Mouse (Mus musculus): ENCODE results near the gene Nfia.

Nfia gene

DNA sequence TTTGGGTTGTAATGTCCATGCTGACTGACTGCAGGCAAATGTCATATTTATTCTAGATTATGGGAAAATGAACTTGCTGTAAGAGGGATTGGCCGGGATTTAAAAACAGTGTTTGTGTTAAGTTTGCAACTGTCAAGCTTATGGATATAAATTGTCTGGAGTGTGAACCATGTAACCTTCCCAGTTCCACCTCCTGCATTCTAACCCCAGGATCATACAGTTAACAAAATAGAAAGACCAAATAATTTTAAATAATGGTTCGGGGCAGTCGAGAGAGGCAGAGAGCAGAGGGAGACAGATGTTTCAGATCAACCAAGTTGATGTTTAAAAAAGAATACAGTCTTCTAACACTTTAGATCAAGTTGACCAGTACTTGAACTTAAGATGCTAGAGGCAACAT lies 290.7 kb downstream of the Nfia start:
- DNase-seq (ENCODE audit: low spot score), result no peak

DNA sequence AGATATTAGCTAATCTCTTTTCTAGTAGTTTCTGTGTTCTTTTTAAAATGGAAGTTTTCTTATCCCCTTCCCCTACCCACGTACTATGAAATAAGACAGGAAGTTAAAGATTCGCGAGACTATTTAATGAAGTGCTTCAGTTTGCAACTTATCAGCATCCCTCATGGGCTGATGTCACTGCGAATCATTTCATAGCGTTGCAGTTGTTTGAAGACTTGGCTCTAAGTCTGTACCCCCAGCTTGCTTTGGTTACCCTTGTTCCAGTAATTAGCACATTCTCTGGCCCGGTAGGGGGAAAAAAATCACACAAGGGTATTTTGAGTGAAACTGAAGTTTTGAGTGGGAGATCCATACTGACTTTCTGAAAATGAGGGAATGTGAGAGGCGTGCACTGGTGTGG lies 303.6 kb downstream of the Nfia start:
- DNase-seq (ENCODE audit: low spot score), result no peak

DNA sequence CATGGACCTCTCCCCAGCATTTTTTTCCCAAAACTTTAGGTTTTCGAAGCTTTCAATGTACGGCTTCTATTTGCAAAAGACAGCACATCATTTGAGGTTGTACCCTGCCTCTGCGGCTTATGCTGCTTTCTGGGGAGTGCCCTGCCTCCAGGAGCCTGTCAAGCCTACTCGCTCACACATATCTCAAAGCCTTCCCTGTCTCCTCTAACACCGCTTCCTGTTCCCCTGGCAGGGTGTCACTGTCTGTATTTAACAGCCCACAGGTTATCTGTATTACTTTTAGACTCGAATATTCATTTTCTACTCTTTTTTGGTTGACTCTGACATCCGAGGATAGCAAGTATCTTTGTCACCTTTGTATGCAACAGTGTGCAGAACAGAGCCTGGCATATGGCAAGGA lies 304.1 kb downstream of the Nfia start:
- no peak for DNase-seq (ENCODE audit: low spot score)

DNA sequence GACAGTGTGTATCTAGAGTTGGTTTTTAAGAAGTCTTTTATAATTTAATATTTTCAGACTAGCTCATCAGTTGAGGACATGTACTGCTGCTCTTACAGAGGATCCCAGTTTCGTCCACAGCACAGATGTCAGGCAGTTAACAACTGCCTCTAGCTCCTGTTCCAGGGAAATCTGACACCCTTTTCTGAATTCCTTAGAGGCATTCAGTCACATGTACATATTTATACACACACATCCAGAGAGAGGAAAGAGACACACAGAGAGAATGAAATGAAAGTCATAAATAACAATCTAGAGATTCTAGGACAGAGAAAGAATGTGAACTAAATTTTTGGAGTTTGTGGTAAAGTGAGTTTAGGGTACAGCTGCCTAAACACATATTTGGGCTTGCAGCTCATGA lies 308.1 kb downstream of the Nfia start:
- no peak for DNase-seq (ENCODE audit: low spot score)

DNA sequence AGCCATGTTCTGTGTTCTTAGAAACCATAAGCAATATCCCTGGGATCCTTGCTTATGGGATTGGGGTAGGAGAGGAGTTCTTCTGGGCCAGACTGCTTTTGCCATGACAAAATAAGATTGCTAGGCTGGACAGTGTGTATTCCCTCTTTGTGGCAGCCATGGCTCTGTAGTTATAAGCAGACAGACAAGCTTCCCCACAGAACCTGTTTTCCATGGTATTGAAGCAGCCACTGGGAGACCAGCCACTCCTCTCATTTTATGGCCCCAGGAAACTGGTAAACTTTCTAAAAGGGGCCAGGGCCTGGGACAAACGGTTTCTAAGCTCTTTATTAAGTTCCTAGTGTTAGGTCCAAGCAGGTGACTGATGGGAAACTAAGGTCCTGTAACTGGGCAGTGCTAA lies 309.4 kb downstream of the Nfia start:
- no peak for DNase-seq (ENCODE audit: low spot score)

DNA sequence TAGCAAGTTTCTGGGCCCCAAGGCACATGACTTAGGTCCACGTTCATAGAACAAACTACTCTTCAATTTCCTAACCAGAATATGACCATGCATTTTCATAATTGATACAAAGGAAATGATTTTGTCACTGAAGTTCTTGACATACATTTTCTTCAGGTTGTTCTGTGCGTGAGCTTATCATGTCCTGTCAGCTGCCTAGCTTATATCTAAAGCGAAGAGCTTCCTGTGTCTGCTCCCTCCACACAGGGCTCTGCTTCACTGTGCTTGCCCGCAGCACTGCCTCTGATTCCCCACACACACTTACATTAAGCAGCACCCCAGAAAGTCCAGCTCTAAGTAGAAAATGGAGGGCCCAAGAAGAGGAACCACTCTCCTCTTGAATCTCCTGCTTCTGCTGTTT lies 310.0 kb downstream of the Nfia start:
- DNase-seq (ENCODE audit: low spot score), result no peak

DNA sequence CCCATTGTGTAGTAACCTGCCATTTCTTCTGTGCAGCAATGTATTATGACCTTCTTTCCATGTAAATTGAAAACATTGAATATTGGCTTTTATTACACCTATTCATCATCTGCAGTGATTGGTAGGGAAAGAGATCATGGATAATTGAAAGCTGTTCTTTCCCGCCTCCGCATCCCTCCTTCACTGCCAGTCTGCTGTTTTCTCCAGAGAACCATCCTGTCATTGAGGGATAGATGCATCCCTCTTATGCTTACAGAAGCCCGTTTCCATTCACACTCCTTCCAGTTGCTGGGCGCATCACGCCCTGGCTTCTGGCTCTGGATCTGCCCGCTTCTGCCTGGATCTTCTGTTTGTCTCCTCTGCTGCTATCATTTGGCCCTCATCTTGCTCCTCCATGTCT lies 312.5 kb downstream of the Nfia start:
- DNase-seq (ENCODE audit: low spot score), result no peak

DNA sequence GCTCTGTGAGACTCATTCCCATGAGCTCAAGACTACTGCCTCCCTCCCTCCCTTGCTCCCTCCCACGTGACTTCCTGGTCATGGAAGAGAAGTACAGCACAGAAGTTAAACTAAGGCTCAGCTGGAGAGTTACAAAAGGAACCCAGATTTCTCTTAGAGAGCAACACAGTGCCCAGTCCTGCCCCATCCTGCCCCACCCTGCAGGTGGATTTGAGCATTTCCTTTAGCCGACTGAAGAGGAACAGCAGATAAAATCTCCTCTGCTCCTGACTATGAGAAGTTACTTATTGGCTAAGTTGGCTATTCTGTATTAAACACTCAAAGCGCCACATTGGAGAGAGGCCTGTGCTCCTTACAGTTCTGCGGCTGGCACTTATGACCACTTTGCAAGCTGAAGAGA lies 314.4 kb downstream of the Nfia start:
- no peak for DNase-seq (ENCODE audit: low spot score)

DNA sequence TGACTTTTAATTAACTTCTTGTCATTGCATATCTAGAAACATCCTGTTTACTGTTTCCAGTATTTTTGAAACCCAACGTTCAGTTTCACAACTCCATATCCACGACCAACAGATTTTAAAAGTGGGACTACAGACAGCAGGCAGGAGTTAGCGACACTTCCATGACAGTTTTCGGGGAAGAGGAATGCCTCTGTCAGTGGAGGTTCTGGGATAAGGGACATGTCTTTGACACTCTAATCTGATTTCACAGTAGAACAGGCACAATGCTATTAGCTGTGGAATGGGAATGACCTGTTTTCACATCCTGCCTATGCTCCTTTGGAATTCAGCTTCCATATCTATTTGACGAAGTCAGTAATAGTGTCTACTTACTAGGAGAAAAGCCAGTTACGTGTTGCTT lies 317.5 kb downstream of the Nfia start:
- DNase-seq (ENCODE audit: low spot score), result no peak

DNA sequence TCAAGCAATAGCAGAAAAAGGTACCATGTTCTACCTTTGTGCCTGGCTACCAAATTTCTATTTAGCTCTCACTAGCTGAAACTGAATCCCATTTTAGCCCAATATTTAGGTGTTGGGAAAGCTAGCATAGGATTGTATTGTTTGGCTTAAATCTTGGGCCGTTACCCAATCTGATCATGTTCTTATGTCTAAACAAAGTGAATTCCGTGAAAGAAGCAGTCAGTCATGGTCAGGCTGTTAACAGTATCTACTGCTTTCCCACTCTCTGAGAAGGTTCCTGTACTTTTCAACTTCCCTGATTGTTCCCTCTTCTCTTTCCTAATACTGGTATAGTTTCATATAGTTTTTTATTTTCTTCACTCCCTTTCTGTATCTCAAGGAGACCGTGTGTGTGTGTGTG lies 318.1 kb downstream of the Nfia start:
- no peak for DNase-seq (ENCODE audit: low spot score)

DNA sequence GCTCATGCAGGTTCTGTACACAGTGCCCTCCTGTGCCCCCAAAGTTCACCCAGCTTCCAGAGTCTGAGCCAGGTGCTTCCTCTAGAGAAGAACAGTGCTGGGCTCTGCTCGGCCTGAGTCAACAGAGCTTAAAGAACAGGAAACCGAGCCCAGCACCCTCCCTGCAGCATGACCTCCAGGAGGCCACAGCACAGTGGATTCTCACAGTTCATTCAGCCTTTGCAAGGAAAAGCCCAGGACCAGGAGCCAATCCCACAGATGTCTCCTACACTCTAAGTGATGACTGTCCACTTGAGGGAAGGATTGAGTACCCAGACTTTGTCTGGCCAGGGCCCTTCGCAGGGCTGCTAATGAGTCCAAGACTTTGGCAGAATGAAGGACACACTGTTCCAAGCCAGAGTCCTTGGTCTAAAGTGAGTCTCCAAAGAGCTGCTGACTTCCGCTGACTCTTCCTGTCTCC lies 318.9 kb downstream of the Nfia start:
- no peak for DNase-seq (ENCODE audit: low spot score)

DNA sequence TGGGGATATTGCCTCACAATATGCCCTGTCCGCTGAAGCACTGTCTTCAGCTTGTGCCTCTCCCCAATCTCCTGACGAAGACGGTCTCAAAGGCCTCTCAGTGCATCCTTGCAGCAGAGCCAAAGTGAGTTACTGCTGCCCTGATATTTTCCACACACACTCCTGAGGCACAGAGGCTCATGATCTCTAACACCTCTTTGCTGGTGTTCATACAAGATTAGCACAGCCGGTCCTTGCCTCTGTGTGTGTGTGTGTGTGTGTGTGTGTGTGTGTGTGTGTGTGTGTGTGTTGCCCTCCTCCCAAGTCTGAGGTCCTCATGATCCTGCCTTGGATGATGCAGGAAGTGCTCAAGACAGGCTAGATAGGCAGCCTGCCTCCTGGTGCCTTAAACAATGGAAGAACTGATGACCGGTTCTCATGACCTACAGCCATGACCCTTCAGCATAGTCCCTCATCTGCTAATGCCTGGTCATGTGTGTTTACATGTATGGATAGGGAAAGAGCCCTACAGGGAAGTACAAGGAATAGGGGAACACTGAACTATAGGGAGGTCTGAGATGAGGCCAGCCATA lies 319.5 kb downstream of the Nfia start:
- no peak for DNase-seq (ENCODE audit: low spot score)

DNA sequence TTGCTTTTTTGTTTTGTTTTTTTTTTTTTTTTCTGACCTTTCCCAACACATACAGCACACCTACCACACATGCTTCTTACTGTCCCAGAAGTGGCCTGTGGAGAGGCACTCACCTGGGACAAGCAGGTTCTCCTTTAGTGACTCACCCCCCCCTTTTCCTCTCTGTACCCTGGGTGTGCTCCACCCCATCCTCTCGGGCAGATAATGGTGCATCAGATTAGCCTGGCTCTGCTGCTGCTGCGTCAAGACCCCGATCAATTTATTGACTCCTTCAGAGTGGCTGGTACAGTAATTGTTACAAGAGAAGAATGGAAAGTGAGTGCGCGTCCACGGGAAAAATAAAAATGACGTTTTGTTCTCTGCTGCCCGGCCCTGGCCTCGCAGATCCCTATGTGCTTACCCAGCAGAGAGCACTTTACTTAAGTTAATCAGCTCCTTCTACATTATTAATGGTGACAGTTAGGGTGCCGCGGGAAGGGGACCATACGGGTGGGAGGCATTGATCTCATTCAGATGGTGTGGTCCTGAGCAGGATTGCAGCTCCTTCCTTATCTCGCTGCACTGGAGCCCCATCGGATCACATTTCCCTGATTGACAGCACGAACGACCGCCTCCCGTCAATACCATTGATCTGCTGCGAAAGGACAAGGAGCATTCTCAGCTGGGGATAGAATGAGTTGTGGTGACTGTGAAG lies 321.7 kb downstream of the Nfia start:
- no peak for DNase-seq (ENCODE audit: low spot score)

DNA sequence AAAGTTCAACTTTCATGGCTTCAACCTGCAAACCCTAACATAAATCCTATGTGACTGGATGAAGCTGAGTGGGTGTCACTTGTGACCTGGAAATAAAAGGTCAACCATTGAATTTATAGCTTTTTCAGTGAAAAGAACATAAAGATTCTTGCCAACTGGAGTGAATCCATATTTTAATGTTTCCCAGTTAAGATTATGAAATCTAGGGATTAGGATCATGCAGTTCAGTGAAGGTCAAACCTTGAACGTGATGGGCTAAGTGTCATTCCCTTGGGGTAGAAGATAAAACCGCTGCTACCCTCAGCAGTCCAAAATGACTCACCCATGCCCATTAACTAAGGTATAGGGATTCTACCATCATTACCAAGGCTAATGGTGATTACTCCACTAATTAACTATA lies 322.5 kb downstream of the Nfia start:
- no peak for DNase-seq (ENCODE audit: low spot score)

DNA sequence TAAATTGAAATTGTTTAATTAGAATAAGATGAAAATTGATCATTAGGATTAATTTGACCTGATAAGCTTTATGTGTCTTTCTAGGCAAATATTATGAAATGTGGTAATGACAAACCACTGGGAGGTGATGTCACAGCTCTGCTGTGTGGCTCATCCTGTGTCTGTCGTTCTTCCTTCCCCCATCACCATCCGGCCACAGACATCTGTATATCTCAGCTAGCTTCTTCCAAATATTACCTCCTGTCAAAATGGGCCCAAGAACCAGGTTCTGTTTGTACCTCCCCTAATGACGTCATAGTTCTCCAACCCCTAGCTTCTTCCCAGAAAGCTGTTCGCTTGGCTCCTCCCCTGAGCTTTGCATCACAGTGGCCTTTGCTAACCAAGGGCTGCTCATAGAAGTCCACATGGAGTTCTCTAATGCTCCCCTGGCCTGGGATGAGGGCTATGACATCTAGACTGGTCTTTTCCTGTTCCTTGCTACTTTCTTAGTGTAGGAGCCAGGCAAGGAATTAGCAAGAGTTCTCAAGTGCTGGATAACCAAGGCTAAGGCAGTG lies 324.6 kb downstream of the Nfia start:
- DNase-seq (ENCODE audit: low spot score), result no peak

DNA sequence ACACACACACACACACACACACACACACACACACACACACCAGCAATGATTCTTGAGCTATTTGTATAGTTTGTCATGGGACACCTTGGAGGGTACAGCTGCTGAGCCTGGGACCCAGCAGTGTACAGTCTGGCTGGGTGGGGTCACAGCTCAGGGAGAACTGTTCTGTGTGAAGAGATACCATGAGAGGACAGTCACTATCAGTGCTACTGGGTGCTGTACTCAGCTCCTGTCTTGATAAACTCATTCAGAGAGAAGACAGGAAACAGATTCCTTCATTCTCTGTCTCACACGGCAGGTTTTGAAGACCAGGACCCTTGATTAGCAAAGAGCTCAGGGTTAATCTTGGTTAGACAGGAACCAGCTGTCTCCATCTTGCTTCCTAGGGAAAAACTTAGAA lies 326.1 kb downstream of the Nfia start:
- no peak for DNase-seq (ENCODE audit: low spot score)

DNA sequence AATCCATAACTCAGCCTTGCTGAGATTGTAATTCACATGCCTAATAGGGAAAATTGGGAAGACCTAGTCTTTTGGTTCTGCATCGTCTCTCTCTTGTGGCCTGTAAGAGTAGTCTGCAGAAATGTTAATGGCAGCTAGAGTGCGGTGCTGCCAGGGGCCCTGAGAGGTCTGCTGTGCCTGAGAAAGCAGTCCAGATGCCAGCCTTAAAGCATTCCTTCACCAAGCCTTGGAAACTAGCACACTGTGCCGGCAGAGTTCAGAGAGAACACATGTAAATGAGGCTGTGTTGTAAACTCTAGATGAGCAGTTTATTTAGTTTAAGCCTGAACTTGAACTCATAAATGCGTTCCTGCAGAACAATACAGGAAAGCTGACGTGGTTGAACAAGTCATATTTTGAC lies 326.9 kb downstream of the Nfia start:
- DNase-seq (ENCODE audit: low spot score), result no peak

DNA sequence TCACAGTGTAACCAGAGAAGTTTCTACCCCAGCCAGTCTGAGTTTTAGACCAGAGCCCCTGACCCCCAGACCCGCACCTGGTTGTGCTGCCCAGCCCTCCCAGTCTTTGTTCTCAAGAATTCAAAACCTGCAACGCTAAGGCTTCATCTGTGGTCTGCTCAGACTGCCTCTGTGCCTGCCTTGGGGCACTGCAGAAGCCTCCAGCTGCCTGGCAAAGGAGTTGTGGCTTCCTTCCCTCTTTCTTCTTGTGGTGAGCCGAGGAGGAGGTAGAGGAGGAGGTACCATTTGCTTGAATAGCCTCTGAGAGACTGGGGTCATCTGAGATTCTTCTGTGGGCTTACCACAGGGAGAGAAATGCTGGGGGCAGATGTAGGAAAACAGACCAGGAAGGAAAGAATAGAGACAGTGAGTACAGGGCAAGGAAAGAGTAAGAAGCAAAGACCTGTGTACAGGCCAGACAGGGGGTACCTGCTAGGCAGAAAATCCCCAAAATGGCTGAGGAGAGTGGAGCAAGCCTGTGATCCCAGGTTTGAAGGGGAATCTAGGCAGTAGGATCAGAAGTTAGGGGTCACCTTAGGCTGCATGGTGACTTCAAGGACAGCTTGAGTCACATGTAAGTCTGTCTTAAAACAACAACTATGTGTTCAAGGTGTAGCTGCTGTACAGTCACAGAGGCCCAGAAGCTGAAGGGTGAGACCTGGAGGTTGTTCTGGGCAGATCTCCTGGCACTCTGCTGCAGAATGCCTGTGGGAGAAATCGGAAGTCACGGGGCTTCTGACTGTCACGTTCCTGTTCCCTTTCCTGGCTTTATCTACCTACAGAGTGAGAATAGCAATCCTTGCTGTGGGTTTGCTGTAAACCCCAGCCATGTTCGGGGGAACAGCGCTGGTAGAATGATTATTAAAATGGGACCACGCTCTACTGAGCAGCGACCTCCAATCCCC lies 328.9 kb downstream of the Nfia start:
- DNase-seq (ENCODE audit: low spot score), result no peak

DNA sequence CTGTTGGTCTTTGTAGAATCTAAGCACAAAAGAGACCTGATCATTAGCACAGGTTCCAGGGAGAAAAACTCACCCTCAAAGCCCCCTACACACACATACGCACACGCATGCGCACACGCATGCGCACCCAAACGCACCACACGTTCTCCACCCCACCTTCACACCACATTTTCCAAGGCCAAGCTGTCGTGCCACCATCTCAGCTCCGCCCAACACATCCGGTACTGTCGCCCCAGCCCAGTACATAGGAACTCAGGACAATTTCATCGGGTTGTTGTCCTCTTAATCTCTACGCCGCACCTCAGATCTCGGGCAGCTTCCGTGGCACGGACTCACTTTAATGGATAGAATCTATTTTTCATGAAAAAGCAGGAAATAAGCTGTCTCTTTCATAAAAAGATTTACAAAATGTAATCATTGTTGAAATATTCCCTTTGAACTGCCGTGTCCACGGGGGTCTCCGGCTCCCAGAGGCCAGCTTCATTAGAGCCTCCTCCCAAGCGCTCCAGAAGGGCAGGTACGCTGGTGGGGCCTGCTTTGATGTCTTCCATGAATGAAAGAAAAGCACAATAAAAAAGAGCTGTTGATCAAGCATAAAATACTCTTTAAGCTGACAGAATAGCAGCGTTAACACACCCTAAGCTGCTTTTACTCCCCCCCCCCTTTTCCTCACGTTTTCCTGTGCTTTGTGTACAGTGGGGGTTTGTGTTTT lies 330.2 kb downstream of the Nfia start:
- no peak for DNase-seq (ENCODE audit: low spot score)

DNA sequence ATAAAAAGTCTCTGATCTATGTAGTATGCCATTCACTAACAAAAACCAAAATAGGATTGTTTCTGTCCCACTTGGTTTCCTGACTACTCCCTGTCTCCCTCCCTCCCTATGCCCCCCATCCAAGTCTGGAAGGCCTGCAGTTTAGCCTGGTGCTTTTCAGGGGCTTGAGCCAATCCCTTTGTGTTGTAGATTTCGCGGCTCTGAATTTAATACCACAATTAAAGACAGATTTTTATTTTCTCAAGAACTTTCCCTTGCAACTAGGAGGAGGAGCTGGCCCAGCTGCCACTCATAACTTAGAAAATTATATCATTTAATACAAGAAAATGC lies 330.8 kb downstream of the Nfia start:
- no peak for DNase-seq (ENCODE audit: low spot score)

DNA sequence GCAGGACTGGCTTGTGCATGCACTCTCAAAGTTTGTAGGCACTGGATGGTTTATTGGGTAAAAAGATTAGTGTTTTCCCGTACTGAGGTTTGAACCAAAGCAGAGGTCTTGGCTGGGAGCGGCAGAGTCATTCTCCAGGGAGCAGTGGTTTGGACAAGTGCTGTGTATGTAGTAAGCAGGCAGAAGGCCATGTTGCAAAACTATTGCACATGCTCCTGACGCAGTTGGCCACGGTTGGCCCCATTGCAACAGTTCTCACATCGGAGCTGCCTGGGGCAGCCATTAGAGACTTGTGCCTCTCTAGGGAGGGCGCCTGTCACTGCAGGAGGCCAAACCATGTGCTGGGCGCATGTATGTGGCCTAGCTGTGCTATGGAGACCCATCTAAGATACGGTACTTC lies 331.6 kb downstream of the Nfia start:
- DNase-seq (ENCODE audit: low spot score), result no peak
